Mouse (Mus musculus): Measurements from ENCODE around the gene 9130213A22Rik.

DNA sequence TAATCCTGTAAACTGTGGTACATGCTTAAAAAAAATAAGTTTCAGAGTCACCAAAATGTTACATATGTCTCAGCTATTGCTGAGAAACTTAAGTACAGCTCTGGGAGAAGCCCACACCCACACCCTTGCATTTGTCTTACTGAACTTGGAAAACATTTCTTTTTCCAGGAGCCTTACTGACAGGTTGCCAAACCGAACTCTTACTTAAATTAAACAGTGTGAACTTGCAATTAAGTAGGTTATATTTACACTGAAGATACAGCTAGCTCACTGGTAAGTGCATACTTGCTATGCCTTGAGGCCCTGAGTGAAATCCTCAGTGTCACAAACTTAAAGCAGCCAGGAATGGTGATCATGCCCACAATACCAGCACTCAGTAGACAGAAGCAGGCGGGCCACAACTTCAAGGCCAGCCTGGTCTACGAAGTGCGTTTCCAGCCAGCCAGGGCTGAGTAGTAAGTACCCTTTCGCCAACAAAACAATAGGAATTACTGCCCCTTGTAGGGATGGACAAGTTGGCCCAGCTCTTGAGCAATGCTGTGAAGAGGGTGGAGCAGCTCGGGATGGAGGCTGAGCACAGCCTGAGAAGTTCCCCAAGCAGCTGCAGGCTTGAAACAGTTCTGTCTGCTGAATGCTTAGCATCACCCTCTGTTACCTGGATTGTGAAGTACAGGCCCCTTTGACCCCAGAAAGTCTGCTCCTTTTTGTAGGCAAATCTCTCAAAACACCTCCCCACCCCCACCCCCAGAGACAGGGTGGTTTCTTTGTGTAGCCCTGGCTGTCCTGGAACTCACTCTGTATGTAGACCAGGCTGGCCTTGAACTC is 48.2 kb downstream of the 9130213A22Rik start:
- TF ChIP-seq CTCF (conservative IDR thresholded peaks at IDR 0.05; ENCODE audit: insufficient read depth, insufficient read length, low read depth, low read length) (no peak), POLR2A (IDR thresholded peaks at IDR 0.05; ENCODE audit: low read depth, low read length) (no peak)
